Mouse (Mus musculus) inflammation-experienced regulatory T-cells, adult 6 months (primary cell): ENCODE data around the gene Stk35. TPM values are rescaled to one million over a fixed set of nuclear protein-coding genes. Genes with fewer than 3 reads are reported as not detected.
"Not testable (repeated sequence)": the region's sequence is repeated elsewhere in the genome, so short reads cannot be mapped to it uniquely, and the experiment has no call there.

Experiments used
- ATAC-seq: one replicate; pipeline ENCODE4 v1.8.0; 2017
- polyA plus RNA-seq, 3 experiments: library from polyadenylated mRNA; unstranded; fragments of 100-300 nt; shearing (Covaris generic); gene quantifications; one replicate each; pipeline ENCODE4 v1.2.1; 2017

The Stk35 gene
- polyA plus RNA-seq, 3 experiments from 2014 or later, result 0.63 to 1.3 (median 0.67) TPM

- no peak for ATAC-seq
These were observed 36.6 kb downstream of the Stk35 start for GRCm38 (mm10) chr2:129836921-129837320.

DNA sequence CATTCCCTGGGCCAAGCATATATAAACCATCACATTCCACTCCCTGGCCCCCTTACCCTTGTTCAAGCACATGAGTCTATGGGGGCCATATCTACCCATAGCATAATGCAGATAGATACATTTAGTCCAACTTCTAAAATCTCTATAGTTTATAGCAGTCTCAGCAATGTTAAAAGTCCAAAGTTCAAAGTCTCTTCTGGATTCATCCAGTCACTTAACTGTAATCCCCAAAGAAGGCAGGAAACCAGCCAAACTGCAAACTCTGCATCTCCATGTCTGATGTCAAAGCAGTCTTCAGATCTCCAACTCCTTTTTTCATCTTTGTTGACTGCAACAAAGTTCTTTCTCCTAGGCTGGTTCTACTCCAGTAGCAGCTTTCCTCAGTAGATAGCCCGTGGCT is 38.0 kb downstream of the Stk35 start:
- ATAC-seq, result no peak

- ATAC-seq, result no peak
These were observed 45.5 kb downstream of the Stk35 start for GRCm38 (mm10) chr2:129845826-129846225.

DNA sequence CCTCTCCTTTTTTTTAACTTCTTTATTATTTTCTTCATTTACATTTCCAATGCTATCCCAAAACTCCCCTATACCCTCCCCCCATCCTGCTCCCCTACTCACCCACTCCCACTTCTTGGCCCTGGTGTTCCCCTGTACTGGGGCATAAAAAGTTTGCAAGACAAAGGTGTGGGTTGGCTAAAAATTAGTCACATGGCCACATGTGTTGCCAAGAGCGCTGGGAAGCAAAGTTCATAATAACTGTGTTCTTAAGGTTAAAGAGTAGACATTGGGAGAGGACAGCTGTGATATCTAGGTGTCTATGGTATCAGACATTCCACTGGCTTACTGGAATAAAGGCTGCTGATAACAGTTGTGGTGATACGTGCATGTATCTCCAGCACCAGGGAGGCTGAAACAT is 46.2 kb downstream of the Stk35 start:
- ATAC-seq, result no peak

GRCm38 (mm10) chr2:129849078-129849477 is 48.8 kb downstream of the Stk35 start:
- ATAC-seq, result not testable (repeated sequence)

GRCm38 (mm10) chr2:129851512-129851911 is 51.2 kb downstream of the Stk35 start:
- no peak for ATAC-seq

GRCm38 (mm10) chr2:129863256-129863655 is 62.9 kb downstream of the Stk35 start:
- no peak for ATAC-seq

- no peak for ATAC-seq
These were observed 64.6 kb downstream of the Stk35 start for GRCm38 (mm10) chr2:129864958-129865357.

DNA sequence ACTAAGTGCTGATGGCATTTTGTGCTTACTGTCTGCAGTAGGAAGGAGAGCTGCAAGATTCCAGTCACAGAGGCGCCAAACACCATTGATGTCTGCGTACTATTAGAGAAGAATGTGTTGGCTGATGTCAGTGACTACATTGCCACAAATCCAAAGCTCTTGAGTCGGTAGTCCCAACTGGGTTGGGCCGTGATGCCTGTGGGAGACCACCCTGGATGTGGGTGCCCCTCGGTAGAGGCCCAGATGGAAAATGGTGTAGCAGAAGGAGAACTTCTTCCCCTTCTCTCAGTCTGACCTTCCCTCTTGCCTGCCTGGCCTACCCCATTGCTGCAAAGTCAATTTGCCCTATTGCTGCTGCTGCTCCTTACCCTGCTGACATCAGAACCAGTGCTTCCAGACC is 68.8 kb downstream of the Stk35 start:
- no peak for ATAC-seq

- ATAC-seq, result no peak
These were observed 70.9 kb downstream of the Stk35 start for GRCm38 (mm10) chr2:129871246-129871645.

DNA sequence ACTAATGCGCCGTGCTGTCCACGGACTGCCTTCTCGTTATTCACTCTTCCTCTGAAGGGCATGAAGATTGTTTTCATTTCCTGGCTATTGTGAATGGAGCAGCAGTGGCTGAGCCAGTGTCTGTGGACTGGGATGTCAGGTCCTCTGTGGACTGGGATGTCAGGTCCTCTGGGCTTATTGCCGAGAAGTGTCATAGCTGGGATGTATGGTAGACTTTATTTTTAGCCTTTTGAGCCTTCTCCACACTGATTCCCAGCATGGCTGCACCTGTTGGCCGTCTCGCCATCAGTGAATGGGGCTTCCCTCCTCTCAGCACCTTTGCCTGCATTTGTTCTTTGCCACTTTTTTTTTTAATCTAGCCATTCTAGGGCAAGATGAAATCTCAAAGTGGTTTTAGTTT is 71.8 kb downstream of the Stk35 start:
- ATAC-seq, result no peak

DNA sequence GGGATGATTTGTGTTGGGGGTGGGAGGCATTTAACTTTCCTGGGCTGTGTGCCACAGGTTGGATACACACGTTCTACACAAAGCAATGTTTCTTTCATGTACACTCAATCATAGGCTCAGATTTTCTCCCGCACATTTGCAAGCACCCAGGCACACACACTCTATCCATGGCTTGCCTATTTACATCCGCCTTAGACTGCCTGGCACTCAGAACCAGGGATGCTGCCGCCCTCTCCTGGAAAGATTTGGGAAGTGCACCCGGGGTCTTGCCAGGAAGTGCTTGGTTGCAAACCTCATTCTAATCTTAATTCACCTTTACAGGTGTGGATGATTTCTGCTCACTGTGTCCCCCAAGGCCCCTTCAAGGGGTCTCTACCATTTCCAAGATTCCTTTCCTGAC is 73.2 kb downstream of the Stk35 start:
- no peak for ATAC-seq

DNA sequence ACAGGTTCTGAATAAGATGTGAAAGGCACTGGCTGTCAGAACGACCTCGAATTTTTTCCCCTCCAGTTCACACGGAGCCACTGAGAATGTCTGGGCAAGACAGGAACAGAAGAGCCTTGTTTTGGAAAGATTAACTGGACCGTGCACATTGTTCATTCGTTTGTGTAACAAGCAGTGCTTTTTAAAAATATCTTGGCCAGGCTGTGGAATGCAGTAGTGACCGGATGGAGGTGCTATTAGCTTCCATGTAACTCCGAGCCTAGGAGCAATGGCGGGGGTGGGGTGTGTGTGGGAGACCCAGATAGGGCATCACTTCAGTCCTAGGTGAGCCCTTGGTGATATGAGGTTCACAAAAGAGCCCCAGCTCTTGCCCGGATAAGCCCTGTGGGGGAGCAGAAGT is 73.8 kb downstream of the Stk35 start:
- ATAC-seq, result no peak

- ATAC-seq, result no peak
These were observed 74.3 kb downstream of the Stk35 start for GRCm38 (mm10) chr2:129874509-129875095.

- ATAC-seq, result no peak
These were observed 76.6 kb downstream of the Stk35 start for GRCm38 (mm10) chr2:129876935-129877334.

DNA sequence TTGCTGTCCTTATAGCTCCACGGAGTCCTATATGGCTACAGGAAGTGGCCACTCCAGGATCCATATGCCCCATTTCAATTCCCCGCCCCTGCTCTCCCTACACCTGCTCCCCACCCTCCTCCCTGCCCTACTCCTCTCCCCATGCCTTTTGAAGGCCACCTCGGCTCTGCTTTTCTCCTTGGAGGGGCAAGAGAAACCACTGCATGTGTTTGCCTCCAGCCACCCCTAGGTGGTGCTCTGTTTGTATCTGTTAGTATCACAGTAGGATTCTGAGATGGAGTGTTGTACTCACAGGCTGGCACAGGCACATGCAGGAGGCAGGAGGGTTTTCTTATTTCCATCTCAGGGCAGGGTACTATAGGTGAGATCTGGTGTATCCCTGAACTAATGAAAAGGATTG is 79.5 kb downstream of the Stk35 start:
- ATAC-seq, result no peak

- ATAC-seq, result no peak
These were observed 79.9 kb downstream of the Stk35 start for GRCm38 (mm10) chr2:129880226-129880625.

GRCm38 (mm10) chr2:129881886-129882285 is 81.6 kb downstream of the Stk35 start:
- ATAC-seq, result no peak

Other genes starting within 250 kb of the Stk35 start
- 1 to 10 TPM in 1 of 3 experiments, under 1 TPM in 1, not detected in 1; 0.96 to 1.0 TPM for gene Sirpa, start 207.7 kb upstream of the Stk35 start, polyA plus RNA-seq
- not detected for gene Pdyn, start 100.7 kb upstream of the Stk35 start, polyA plus RNA-seq
- not detected for gene Tgm3, start 211.8 kb downstream of the Stk35 start, polyA plus RNA-seq